Mouse (Mus musculus): Measurements from ENCODE around the gene Pkp2.

DNA sequence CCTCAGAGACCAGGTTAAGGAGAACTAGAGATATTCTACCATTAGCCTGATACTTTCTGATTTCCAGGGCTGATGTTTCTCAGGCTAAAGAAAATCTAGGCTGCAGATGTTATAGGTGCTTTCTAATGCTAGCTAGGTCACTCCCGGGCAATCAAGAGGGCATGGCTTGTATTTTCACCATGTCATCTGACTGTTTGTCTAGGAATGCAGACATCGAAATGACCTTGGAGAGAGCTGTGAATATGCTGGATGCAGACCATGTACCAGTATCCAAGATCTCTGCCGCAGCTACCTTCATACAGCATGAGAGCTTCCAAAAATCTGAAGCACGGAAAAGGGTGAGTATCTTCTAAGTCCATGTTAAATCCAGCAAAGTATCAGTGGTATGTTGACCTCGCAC lies 17.3 kb downstream of the Pkp2 start:
- TF ChIP-seq CTCF (IDR thresholded peaks at IDR 0.05; ENCODE audit: low read depth) (no peak), EP300 (IDR thresholded peaks at IDR 0.05; ENCODE audit: low read depth) (no peak)

All from liver, postnatal 0 days (tissue).